Mouse (Mus musculus) MEL (cell line): ENCODE results near the gene Cd24a.

ENCODE experiments used
- CTCF ChIP-seq, 3 experiments: IDR thresholded peaks in 2 of 3; conservative IDR thresholded peaks in 1 of 3; 2 replicates each; pipeline ENCODE4 v1.5.1; 2011 to 2012; ENCODE audit warnings: low read length in 3 of 3, low read depth in 2 of 3, mild to moderate bottlenecking in 2 of 3, improper control_type of control experiment in 1 of 3, inconsistent platforms in 1 of 3, mixed read lengths in 1 of 3, moderate library complexity in 1 of 3; ENCODE audit not compliant: control insufficient read depth in 1 of 3, insufficient read depth in 1 of 3, poor library complexity in 1 of 3, severe bottlenecking in 1 of 3
- EP300 ChIP-seq, 2 experiments: IDR thresholded peaks; 2 replicates each; pipeline ENCODE4 v1.6.1; 2011; ENCODE audit warnings: improper control_type of control experiment in 2 of 2, low read length in 2 of 2, low read depth in 1 of 2, mild to moderate bottlenecking in 1 of 2
- GABPA ChIP-seq: IDR thresholded peaks from 2 replicates; pipeline ENCODE4 v1.6.1; 2012; ENCODE audit warnings: low read depth, mild to moderate bottlenecking, inconsistent platforms, low read length, improper control_type of control experiment, moderate library complexity
- MXI1 ChIP-seq: IDR thresholded peaks from 2 replicates; pipeline ENCODE4 v1.6.1; 2011; ENCODE audit warnings: mild to moderate bottlenecking, low read depth, low read length, improper control_type of control experiment
- POLR2A ChIP-seq, 2 experiments: IDR thresholded peaks; 2 replicates each; pipeline ENCODE4 v1.6.1; 2011 to 2012; ENCODE audit warnings: low read length in 2 of 2, mild to moderate bottlenecking in 2 of 2, control low read depth in 1 of 2, improper control_type of control experiment in 1 of 2, low read depth in 1 of 2, moderate library complexity in 1 of 2; ENCODE audit not compliant: control insufficient read depth in 1 of 2, insufficient read depth in 1 of 2, poor library complexity in 1 of 2
- POLR2AphosphoS5 ChIP-seq: IDR thresholded peaks from 2 replicates; pipeline ENCODE4 v1.6.1; 2012; ENCODE audit warnings: low read depth, borderline replicate concordance, mild to moderate bottlenecking, inconsistent platforms, low read length, moderate library complexity, mixed read lengths
- RAD21 ChIP-seq: IDR thresholded peaks from 2 replicates; pipeline ENCODE4 v1.6.1; 2011; ENCODE audit warnings: mild to moderate bottlenecking, low read depth, low read length, improper control_type of control experiment
- SIN3A ChIP-seq: IDR thresholded peaks from 2 replicates; pipeline ENCODE4 v1.6.1; 2012; ENCODE audit warnings: low read length, improper control_type of control experiment, inconsistent platforms
- SMC3 ChIP-seq: IDR thresholded peaks from 2 replicates; pipeline ENCODE4 v1.6.1; 2011; ENCODE audit warnings: low read depth, low read length, improper control_type of control experiment
- TAL1 ChIP-seq: IDR thresholded peaks from 2 replicates; pipeline ENCODE4 v1.6.1; 2012; ENCODE audit warnings: mild to moderate bottlenecking, inconsistent platforms, low read length, moderate library complexity, mixed read lengths
- TCF12 ChIP-seq: IDR thresholded peaks from 2 replicates; pipeline ENCODE4 v1.6.1; 2014; ENCODE audit warnings: low read depth, mild to moderate bottlenecking, inconsistent platforms, low read length, improper control_type of control experiment, moderate library complexity
- USF1 ChIP-seq: IDR thresholded peaks from 2 replicates; pipeline ENCODE4 v1.6.1; 2014; ENCODE audit warnings: low read depth, mild to moderate bottlenecking, inconsistent platforms, low read length, improper control_type of control experiment, moderate library complexity
- ZC3H11A ChIP-seq: IDR thresholded peaks from 2 replicates; pipeline ENCODE4 v1.6.1; 2012; ENCODE audit warnings: low read depth, mild to moderate bottlenecking, inconsistent platforms, low read length, improper control_type of control experiment

DNA sequence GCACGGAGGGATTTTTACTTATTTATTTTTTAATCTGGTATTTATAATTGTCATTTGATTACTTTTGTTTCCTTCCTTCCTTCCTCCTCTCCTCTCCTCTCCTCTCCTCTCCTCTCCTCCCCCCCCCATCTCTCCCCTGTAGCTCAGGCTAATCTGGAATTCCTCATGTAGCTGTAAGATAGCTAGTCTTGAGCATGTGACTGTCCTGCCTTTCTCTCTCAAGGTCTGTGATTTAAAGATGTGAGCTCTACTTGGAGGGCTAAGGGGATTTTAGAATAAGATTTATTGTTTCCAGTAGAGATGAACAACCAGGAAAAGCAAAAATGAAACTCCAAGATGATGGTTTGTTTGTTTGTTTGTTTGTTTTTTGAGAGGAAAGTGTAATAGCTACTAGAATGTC is 23.0 kb downstream of the Cd24a start:
- TF ChIP-seq CTCF (IDR thresholded peaks at IDR 0.05 in 2 of 3, conservative IDR thresholded peaks at IDR 0.05 in 1 of 3; ENCODE audit: control insufficient read depth in 1 of 3, insufficient read depth in 1 of 3, low read depth in 2 of 3, low read length in 3 of 3, poor library complexity in 1 of 3, severe bottlenecking in 1 of 3) (no peak), MXI1 (no peak), POLR2A (IDR thresholded peaks at IDR 0.05; ENCODE audit: control insufficient read depth in 1 of 2, insufficient read depth in 1 of 2, low read depth in 1 of 2, low read length in 2 of 2, poor library complexity in 1 of 2) (no peak), SIN3A (no peak), USF1 (no peak), SMC3 (no peak), ZC3H11A (no peak), TAL1 (no peak), EP300 (IDR thresholded peaks at IDR 0.05; ENCODE audit: low read depth in 1 of 2, low read length in 2 of 2) (no peak), POLR2AphosphoS5 (no peak), GABPA (no peak), TCF12 (no peak), RAD21 (no peak)
